Comparison of ENCODE assay signal across 8 mouse cellular contexts in the genomic region with DNA sequence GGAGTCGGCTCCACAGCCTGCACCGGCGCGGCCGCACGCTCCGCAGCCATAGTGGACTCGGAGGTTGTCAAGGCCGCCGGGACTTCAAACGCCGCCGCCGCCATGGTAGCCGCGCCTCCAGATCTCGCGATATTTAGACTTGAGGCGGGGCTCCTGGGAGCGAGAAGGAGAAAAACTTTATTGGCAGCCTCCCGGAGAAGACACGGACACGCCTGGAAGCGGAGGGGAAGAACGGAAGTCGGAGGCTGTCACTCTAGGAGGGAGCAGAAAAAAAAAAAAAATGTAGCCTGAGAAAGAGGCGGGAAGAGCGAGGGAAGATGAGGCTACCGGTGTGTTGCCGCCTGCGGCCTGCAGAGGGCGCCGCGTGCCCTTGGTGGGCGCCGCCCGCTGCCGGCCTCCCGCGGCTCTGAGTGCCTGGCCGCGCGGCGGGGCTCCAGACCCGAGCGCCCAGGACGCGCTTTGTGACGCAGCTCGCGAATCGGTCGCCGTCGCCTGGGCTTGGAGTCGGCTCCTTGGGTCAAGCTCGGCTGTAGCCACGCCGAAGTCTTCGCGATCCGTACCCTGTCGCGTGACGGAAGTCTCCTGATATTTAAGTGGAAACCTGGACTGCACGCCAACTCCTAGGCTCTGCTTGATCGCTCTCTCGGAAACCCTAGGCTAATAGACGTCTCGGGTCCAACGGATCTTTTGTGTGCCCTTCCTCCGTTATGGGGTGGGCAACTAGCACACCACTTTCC. TPM values are rescaled to one million over a fixed set of nuclear protein-coding genes. Genes with fewer than 3 reads are reported as not detected.
DNase-seq lines count a peak whose midpoint lies in the region; ATAC-seq lines count a peak whose summit lies in the region.

Gene Ddx20 (minus strand): TSS at position 251 of the 737 bp plus-strand sequence.

- H3K4me1 ChIP-seq in heart, embryonic 14.5 days (ENCODE audit: control insufficient read depth in 2 of 2, insufficient read depth in 2 of 2, low read length in 2 of 2): peaks cover 0 to 5% of the 10 kb centered on the region in 2 experiments; a peak in 2 of 4 replicates
- H3K4me1 ChIP-seq in liver, embryonic 13.5 days (replicated peaks): peaks cover 23% of the 10 kb centered on the region
- no peaks in the 10 kb centered on the region for H3K4me1 ChIP-seq in stomach, embryonic 16.5 days (ENCODE audit: control insufficient read depth, insufficient read depth, low read length)

- peak within 1 kb of the TSS; percentile 98 to 100 for H3K4me3 ChIP-seq in heart, embryonic 14.5 days (ENCODE audit: control insufficient read depth in 1 of 2, insufficient read depth in 1 of 2, low read depth in 1 of 2, low read length in 2 of 2)
- peak within 1 kb of the TSS; percentile 97 for H3K4me3 ChIP-seq in liver, embryonic 13.5 days (replicated peaks)
- H3K4me3 ChIP-seq in stomach, embryonic 16.5 days (replicated peaks; ENCODE audit: low read length): peak within 1 kb of the TSS; percentile 97

- no peaks in the 10 kb centered on the region for H3K9me3 ChIP-seq in heart, embryonic 14.5 days (ENCODE audit: control insufficient read depth, low read length)
- no peaks in the 10 kb centered on the region for H3K9me3 ChIP-seq in liver, embryonic 13.5 days (replicated peaks)
- no peaks in the 10 kb centered on the region for H3K9me3 ChIP-seq in stomach, embryonic 16.5 days (replicated peaks; ENCODE audit: control insufficient read depth, low read length)

- peak within 1 kb of the TSS; percentile 84 for H3K4me2 ChIP-seq in heart, embryonic 14.5 days (ENCODE audit: low read length)
- peak within 1 kb of the TSS; percentile 86 for H3K4me2 ChIP-seq in liver, embryonic 13.5 days
- peak within 1 kb of the TSS; percentile 81 for H3K4me2 ChIP-seq in stomach, embryonic 16.5 days (ENCODE audit: low read depth, low read length)

- H3K27ac ChIP-seq in heart, embryonic 14.5 days (replicated peaks in 1 of 2; ENCODE audit: control insufficient read depth in 1 of 2, insufficient read depth in 1 of 2, low read depth in 2 of 2, low read length in 2 of 2): peak within 1 kb of the TSS; percentile 80 to 81
- H3K27ac ChIP-seq in liver, embryonic 13.5 days: peak within 1 kb of the TSS; percentile 86
- H3K27ac ChIP-seq in stomach, embryonic 16.5 days (ENCODE audit: low read length): peak within 1 kb of the TSS; percentile 85

- DNase-seq in c-Kit-negative CD71-positive TER-119-positive erythroid progenitor cells, embryonic 14.5 days (ENCODE audit: low read depth, low spot score): peak; percentile 95
- DNase-seq in fibroblast of lung, adult 2 months (ENCODE audit: low read depth): peak; percentile 94
- peak; percentile 97 for DNase-seq in kidney, postnatal 14 days
- peak; percentile 94 for DNase-seq in liver, embryonic 13.5 days
- peak; percentile 98 for DNase-seq in neural tube, embryonic 10.5 days (ENCODE audit: extremely low spot score, low spot score)

- H3K9ac ChIP-seq in heart, embryonic 14.5 days (ENCODE audit: low read length): peak within 1 kb of the TSS; percentile 93
- peak within 1 kb of the TSS; percentile 98 for H3K9ac ChIP-seq in liver, embryonic 13.5 days
- peak within 1 kb of the TSS; percentile 97 for H3K9ac ChIP-seq in stomach, embryonic 16.5 days (ENCODE audit: low read length)

- peak; percentile 89 for ATAC-seq in CD4-positive, CD25-positive, alpha-beta regulatory T cell, adult 4 months
- ATAC-seq in heart, embryonic 14.5 days (ENCODE audit: insufficient number of reproducible peaks, insufficient read depth, low FRiP score, low read depth): peak; percentile 95
- ATAC-seq in liver, embryonic 13.5 days (ENCODE audit: low read depth): peak; percentile 92
- ATAC-seq in stomach, embryonic 16.5 days (ENCODE audit: insufficient read depth, low FRiP score): peak; percentile 97

- under 1% methylated on average over 72 of the region's 72 CpGs for WGBS in heart, embryonic 14.5 days
- under 1% methylated on average over 72 of the region's 72 CpGs for WGBS in liver, embryonic 13.5 days (ENCODE audit: insufficient replicate concordance)
- WGBS in stomach, embryonic 16.5 days: under 1% methylated on average over 72 of the region's 72 CpGs

- 0 out of 2 replicates have a peak, but pooled peaks cover 5% of the 10 kb centered on the region for H3K27me3 ChIP-seq in heart, embryonic 14.5 days (ENCODE audit: control insufficient read depth, insufficient read depth, low read length)
- peaks cover 15% of the 10 kb centered on the region for H3K27me3 ChIP-seq in liver, embryonic 13.5 days
- H3K27me3 ChIP-seq in stomach, embryonic 16.5 days (ENCODE audit: control insufficient read depth, insufficient read depth, low read length): no peaks in the 10 kb centered on the region

- peaks cover 23% of the 10 kb centered on the region for H3K36me3 ChIP-seq in heart, embryonic 14.5 days (ENCODE audit: control insufficient read depth, insufficient read depth, low read length)
- peaks cover 25% of the 10 kb centered on the region for H3K36me3 ChIP-seq in liver, embryonic 13.5 days
- H3K36me3 ChIP-seq in stomach, embryonic 16.5 days (ENCODE audit: control insufficient read depth, insufficient read depth, low read length): peaks cover 4% of the 10 kb centered on the region; the same call in 1 of the 2 replicates

RNA-seq across cellular contexts. Expression of gene Ddx20, which starts in this region (rescaled TPM):
- 10 to 100 TPM; 10.2 to 12.1 TPM for polyA plus RNA-seq in CD4-positive, CD25-positive, alpha-beta regulatory T cell, adult 4 months (2017; shearing (Covaris generic))
- polyA plus RNA-seq in heart, embryonic 14.5 days (2014; fragmentation: Nextera tagmentation; extraction: Ambion mirVana): 17.0 and 20.2 TPM in 2 replicates
- polyA plus RNA-seq in liver, embryonic 13.5 days (2015; fragmentation: Nextera tagmentation; extraction: Ambion mirVana): 24.8 and 28.9 TPM in 2 replicates
- 29.1 and 33.0 TPM in 2 replicates for polyA plus RNA-seq in stomach, embryonic 16.5 days (2015; fragmentation: Nextera tagmentation; extraction: Ambion mirVana)

Comparison
In these comparisons a context has a peak if more than half of its experiments do, and no peak if none do; other contexts are left out.
1. Peak in every context shown above with its lines: DNase-seq, ATAC-seq, H3K4me3 ChIP-seq and H3K27ac ChIP-seq.